Mouse (Mus musculus): Measurements from ENCODE around the gene Inpp5b. TPM values are rescaled to one million over a fixed set of nuclear protein-coding genes. Genes with fewer than 3 reads are reported as not detected.
A peak's percentile ranks its signal among the peaks of the same experiment; 100 is the strongest.

The Inpp5b gene
- total RNA-seq, 2 experiments from 2014 or later, result 46.5 to 48.7 TPM

GRCm38 (mm10) chr4:124752281-124753199 lies 10.9 kb downstream of the Inpp5b start:
- intact Hi-C loops (cut with DNase I), result loop anchor here (5.0 kb wide), 1 partner anchor 45 kb away; no protein-coding TSS in a partner anchor
- H3K4me3 ChIP-seq, result peak overlapping the region; percentile 90
- no peak for DNase-seq (ENCODE audit: extremely low spot score in 1 of 2, low spot score in 2 of 2)
- H3K27ac ChIP-seq, result no peak overlapping the region
- no peak for TF ChIP-seq CTCF (IDR thresholded peaks at IDR 0.05)

DNA sequence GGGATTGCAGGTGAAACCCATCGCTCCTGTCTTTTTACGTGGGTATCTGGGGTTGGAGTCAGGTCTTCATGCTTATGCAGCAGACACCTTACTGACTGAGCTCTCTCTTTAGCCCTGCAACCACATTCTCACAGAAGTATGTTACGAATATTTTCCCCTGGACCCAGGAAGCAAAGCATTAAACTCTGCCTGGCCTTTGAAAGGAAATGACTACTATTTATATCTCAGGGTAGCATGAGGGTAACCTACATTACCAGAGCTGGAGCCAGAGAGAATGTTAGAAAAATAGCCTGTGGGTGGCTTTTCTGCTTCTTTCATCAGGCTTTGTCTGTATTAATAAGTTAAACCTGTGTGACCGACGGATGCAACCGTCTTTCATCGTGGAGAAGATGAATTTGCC lies 13.9 kb downstream of the Inpp5b start:
- DNase-seq (ENCODE audit: extremely low spot score in 1 of 2, low spot score in 2 of 2), result no peak
- intact Hi-C loops (cut with DNase I), result no loop called here
- Histone ChIP-seq H3K27ac (no peak overlapping the region), H3K4me3 (no peak overlapping the region)
- TF ChIP-seq CTCF (IDR thresholded peaks at IDR 0.05), result no peak

DNA sequence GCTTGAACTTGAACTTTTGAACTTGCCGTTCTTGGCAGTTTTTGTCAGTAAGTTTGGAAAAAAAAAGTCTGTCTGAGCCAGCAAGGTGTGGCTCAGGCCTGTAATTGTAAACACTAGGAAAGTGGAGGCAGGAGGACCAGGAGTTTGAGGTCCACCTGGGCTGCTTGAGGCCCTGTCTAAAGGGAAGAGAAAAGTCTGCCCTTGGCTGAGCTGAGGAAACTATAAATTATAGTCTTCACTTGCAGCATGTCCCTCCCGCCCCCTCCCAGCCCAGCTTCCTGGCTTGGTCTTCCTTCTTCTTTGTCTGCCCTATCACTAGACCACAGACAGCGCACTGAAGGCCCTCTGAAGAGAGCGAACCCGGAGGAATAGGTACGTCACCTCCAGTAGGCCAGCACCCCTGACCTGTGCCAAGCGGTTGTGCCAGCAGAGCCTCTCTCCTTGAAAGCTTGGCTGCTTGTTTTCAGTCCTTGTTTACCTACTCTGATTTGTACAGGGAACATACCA lies 17.7 kb downstream of the Inpp5b start:
- Histone ChIP-seq H3K4me3 (no peak overlapping the region), H3K27ac (no peak overlapping the region)
- no peak for TF ChIP-seq CTCF (IDR thresholded peaks at IDR 0.05)
- intact Hi-C loops (cut with DNase I), result no loop called here
- no peak for DNase-seq (ENCODE audit: extremely low spot score in 1 of 2, low spot score in 2 of 2)

- TF ChIP-seq CTCF (IDR thresholded peaks at IDR 0.05), result no peak
- intact Hi-C loops (cut with DNase I), result no loop called here
- DNase-seq (ENCODE audit: extremely low spot score in 1 of 2, low spot score in 2 of 2), result no peak
- Histone ChIP-seq H3K4me3 (no peak overlapping the region), H3K27ac (no peak overlapping the region)
Observed at GRCm38 (mm10) chr4:124761201-124761600, 19.6 kb downstream of the Inpp5b start.

DNA sequence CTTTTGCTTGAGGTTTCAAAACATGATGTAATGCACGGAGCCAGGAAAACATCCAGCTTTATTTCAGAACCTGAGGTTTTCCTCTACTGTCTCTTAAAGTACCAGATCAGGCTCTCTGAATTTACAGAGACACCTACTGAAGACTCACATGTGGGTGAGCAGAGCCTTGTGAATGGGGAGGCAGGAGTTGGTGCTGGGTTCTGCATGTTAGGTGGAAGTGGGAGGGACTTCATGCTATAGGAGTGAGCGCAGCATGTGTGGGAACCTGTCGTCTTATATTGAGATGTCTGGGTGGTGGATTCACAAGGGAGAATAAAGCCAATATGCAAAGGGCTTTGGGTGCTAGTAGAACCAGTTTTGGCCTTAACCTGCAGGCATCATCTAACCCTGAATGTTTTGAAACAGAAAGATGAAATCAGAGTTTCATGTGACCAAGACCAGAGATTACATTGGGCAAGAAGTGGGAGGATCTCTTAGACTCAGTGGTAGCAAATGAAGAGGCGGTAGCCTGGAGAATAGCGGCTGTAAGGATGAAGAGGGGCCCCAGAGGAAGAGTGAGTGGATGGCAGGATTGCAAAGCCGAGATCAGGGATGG lies 21.3 kb downstream of the Inpp5b start:
- no peak for DNase-seq (ENCODE audit: extremely low spot score in 1 of 2, low spot score in 2 of 2)

DNA sequence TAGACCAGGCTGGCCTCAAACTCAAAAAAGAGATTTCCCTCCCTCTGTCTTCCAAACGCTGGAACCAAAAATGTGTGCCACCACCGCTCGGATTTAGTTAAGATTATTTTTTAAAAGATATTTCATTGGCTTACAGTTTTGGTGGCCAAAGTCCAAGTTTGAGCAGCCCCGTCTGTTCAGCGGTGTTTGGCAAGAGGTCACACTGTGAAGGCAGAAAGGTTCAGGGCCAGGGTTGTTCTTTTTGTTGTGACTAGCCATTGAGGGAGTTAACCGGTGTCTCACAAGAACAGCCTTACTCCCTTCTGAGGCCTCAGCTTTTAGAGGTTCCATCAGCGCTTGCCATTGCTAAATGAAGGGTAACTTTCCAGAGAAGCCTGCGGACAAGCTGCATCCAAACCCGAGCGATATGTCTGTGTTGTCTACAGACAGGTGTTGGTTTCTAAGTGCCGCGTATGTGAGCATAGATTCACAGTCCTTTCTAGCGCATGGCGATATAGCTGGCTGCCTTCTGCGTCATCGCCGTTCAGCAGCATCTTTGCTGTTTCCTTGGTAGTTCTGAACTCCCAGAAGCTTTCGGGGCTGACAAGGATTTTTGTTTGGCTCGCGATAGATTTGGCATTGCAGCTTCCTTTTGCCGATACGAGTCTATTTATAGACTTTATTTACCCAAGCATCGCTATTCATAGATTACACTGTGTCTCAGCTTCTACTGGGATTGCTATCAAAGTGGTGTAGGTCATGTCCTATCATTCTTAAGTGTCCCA lies 24.3 kb downstream of the Inpp5b start:
- no peak for TF ChIP-seq CTCF (IDR thresholded peaks at IDR 0.05)
- H3K4me3 ChIP-seq, result no peak overlapping the region
- DNase-seq (ENCODE audit: extremely low spot score in 1 of 2, low spot score in 2 of 2), result no peak
- intact Hi-C loops (cut with DNase I), result no loop called here
- H3K27ac ChIP-seq, result peak overlapping the region; percentile 38

More for the DNA sequence above, 21.3 kb downstream of the Inpp5b start:
- Histone ChIP-seq H3K27ac (no peak overlapping the region), H3K4me3 (no peak overlapping the region)
- no peak for TF ChIP-seq CTCF (IDR thresholded peaks at IDR 0.05)
- intact Hi-C loops (cut with DNase I), result no loop called here

- H3K4me3 ChIP-seq, result no peak overlapping the region
- H3K27ac ChIP-seq, result peak overlapping the region; percentile 38
- intact Hi-C loops (cut with DNase I), result no loop called here
- no peak for TF ChIP-seq CTCF (IDR thresholded peaks at IDR 0.05)
- no peak for DNase-seq (ENCODE audit: extremely low spot score in 1 of 2, low spot score in 2 of 2)
Observed at GRCm38 (mm10) chr4:124766566-124766940, 24.9 kb downstream of the Inpp5b start.

DNA sequence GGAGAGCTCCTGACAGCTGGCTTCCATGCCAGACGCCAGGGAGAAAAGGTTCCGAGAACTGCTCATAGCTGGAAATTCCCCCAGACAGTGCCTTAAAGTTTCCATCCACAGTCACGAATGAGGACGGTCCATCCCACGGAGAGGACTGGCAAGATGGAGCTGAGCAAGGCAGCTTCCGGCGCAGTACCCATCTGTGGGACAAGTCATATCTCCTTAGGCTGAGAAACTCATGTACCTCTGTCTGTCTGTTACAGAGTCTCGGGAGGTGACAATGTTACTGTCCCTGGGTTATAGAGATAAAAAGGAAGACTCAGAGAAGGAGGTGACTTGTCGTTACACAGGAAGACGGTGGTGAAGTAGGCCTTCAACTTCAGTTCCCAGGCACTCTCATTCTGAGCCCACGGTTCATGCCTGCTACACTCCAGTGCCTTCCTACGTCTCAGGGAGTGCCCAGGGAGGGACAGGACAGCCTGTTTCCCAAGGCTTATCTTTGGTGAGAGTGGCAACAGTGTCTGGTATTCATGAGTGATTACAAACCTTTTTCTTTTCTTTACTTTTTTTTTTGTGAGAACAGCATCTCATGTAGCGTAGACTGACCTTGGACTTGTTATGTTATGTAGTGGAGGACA lies 27.4 kb downstream of the Inpp5b start:
- no peak overlapping the region for H3K4me3 ChIP-seq
- no peak for TF ChIP-seq CTCF (IDR thresholded peaks at IDR 0.05)
- no peak for DNase-seq (ENCODE audit: extremely low spot score in 1 of 2, low spot score in 2 of 2)
- intact Hi-C loops (cut with DNase I), result no loop called here
- H3K27ac ChIP-seq, result peak overlapping the region; percentile 30; the same call in 1 of the 2 replicates

DNA sequence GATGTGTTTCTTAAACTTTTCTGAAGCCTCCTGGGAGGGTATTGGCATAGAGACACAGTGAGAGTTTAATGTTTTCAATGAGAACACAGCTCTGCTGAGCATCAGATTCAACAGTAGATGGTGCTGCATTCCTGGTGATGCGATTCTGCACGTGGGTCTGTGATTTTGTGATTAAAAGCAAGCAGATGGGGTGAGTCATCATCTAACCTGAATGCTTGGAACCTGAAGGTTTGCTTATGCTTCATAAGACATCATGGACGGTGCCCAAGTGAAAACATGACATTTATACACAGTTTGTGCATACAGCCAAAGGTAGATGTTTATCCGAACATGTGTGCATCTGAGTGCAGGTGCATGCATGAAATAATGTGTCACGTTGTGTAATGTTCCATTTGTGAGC lies 29.0 kb downstream of the Inpp5b start:
- intact Hi-C loops (cut with DNase I), result no loop called here
- no peak for DNase-seq (ENCODE audit: extremely low spot score in 1 of 2, low spot score in 2 of 2)
- H3K4me3 ChIP-seq, result no peak overlapping the region
- H3K27ac ChIP-seq, result no peak overlapping the region
- TF ChIP-seq CTCF (IDR thresholded peaks at IDR 0.05), result peak; percentile 48

GRCm38 (mm10) chr4:124772125-124772524 lies 30.5 kb downstream of the Inpp5b start:
- no peak for DNase-seq (ENCODE audit: extremely low spot score in 1 of 2, low spot score in 2 of 2)
- no peak for TF ChIP-seq CTCF (IDR thresholded peaks at IDR 0.05)
- peak overlapping the region; percentile 12; the same call in 1 of the 2 replicates for H3K27ac ChIP-seq
- intact Hi-C loops (cut with DNase I), result no loop called here
- no peak overlapping the region for H3K4me3 ChIP-seq

DNA sequence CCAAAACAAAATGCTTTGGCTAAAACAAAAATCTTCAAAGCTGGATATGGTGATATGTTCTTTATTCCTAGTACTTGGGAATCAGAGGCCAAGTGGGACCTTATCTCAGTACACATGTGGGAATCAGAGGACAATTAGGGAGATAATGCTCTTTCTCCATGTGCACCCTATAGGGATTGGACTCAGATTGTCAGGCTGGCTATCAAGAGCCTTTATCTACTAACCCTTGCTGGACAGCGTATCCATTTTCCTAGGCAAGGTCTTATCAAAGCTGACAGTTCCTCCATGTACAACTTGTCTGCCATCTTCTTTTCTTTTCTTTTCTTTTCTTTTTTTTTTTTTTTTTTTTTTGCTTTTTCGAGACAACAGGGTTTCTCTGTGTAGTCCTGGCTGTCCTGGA lies 31.8 kb downstream of the Inpp5b start:
- intact Hi-C loops (cut with DNase I), result no loop called here
- DNase-seq (ENCODE audit: extremely low spot score in 1 of 2, low spot score in 2 of 2), result no peak
- TF ChIP-seq CTCF (IDR thresholded peaks at IDR 0.05), result no peak
- Histone ChIP-seq H3K27ac (no peak overlapping the region), H3K4me3 (no peak overlapping the region)

Measured in left cerebral cortex, adult 2 months (tissue).